Mouse (Mus musculus): ENCODE data around the gene Map4k5. TPM values are rescaled to one million over a fixed set of nuclear protein-coding genes. Genes with fewer than 3 reads are reported as not detected.

The Map4k5 gene
- 10 to 100 TPM; 22.4 to 24.3 TPM for total RNA-seq (2021)

DNA sequence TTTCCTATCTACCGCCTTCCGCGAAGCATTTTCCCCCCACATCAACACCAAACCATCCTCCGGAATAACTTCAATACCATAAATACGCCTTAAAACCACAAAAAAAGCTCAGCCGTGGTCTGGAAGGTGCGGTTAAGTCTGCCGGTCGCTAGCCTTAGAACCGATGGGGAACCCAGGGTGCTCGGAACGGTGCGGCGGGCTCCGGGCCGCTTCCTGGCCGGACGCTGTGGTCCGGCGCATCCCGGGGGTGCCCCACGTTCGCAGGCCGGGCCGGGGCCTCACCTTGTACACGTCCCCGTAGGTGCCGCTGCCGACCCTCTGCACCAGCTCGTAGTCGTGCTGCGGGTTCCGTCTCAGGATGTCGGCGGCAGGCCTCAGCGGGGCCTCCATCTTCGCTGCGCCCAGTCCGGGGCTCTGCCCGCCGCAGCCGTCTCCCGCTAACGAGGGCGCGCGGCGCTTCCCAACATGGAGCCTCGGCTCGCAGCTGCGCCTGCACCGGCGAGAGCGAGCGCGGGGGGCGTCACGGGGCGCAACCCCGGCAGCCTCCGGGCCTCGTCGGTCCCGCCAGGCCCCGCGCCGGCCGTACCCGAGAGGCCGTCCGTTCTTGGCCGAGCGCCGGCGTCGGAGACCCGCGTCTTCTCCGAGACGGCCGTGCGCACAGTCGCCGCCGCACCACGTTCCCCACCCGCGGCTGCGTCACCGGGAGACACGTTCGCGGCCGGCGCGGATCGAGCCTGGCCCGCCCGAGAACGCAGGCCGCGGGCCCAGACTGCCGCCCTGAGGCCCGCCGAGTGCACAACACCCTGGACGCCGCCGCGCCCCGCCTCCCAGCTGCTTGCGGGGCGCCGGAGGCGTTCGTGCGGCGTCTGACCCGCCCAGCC, at the start of gene Map4k5, which contains the start of gene Atl1:
Gene Map4k5, minus strand, starts transcription at position 830 of the 881 bp plus-strand sequence.
Gene Atl1, plus strand, starts transcription at position 244 of the 881 bp plus-strand sequence.
- peak; percentile 87 to 91 for DNase-seq
- intact Hi-C loops (cut with DNase I): loop anchor here (1.0 to 5.0 kb wide), 3 partner anchors 70 to 158 kb away; no protein-coding TSS in a partner anchor

GRCm38 (mm10) chr12:69941655-69942329, 48.8 kb upstream of the Map4k5 start:
- intact Hi-C loops (cut with DNase I): no loop called here
- DNase-seq: no peak

GRCm38 (mm10) chr12:69939291-69939690, 46.3 kb upstream of the Map4k5 start:
- DNase-seq: no peak
- intact Hi-C loops (cut with DNase I): no loop called here

DNA sequence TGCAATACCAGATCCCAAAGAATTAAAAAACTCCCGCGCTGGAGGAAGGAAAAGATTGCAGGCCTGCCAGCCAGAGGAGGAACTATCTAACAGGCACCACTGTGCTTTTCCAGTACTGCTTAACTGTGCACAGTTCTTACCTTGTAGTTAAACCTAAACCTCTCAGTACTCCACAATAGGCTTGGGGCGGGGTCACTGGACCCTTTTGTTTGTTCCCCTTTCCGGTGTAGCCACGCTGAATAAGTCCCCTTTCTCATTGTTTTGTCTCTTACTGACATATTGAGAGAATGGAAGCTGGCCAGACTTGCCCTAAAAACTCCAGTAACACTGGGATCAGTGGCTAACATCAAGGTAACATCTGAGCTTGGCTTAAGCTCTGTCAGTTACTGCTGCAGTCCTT, 44.7 kb upstream of the Map4k5 start:
- no peak for DNase-seq
- intact Hi-C loops (cut with DNase I): no loop called here

GRCm38 (mm10) chr12:69926716-69927115, 33.7 kb upstream of the Map4k5 start:
- intact Hi-C loops (cut with DNase I): no loop called here
- no peak for DNase-seq

DNA sequence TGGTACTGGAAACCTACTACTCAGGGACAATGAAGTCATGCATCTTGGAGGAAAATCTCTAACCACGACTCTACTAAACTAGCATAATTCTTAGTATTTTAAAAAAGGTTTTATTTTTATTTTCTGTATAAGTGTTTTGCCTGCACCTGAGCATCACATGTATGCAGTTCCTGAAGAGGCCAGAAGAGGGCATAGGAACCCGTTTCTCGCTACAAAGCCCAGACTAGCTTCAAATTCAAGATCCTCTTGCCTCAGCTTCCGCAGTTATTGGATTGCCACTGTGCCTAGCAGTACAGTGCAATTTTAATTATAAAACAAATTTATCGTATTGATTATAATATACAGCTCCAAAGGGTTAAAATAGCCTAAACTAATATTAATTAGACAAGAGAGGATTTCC, 31.0 kb upstream of the Map4k5 start:
- peak; percentile 20 to 47 for DNase-seq
- intact Hi-C loops (cut with DNase I): loop anchor here (2.0 kb wide), 1 partner anchor 137 kb away; no protein-coding TSS in a partner anchor

DNA sequence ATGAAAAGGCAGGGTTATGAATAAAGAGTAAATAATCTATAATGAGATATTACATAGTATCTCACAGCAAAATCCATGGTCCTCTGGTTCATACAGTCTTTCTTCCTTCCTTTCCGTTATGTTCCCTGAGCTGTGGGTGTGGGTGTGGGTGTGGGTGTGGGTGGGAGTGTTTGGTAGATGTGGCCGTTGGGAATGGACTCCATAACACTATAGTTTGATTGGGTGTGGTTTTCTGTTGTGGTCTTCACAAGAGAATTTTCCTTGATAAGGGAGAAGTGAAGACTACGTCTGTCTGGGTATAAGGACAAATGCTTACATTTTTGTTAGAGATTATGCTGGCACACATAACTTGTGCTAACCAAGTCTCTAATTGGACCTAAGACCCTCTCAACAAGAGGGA, 30.6 kb upstream of the Map4k5 start:
- intact Hi-C loops (cut with DNase I): loop anchor here (2.0 kb wide), 2 partner anchors 137 to 165 kb away; no protein-coding TSS in a partner anchor
- no peak for DNase-seq

- intact Hi-C loops (cut with DNase I): loop anchor here (2.0 kb wide), 1 partner anchor 164 kb away; no protein-coding TSS in a partner anchor
- no peak for DNase-seq
Measured at GRCm38 (mm10) chr12:69923128-69923527, 30.1 kb upstream of the Map4k5 start.

DNA sequence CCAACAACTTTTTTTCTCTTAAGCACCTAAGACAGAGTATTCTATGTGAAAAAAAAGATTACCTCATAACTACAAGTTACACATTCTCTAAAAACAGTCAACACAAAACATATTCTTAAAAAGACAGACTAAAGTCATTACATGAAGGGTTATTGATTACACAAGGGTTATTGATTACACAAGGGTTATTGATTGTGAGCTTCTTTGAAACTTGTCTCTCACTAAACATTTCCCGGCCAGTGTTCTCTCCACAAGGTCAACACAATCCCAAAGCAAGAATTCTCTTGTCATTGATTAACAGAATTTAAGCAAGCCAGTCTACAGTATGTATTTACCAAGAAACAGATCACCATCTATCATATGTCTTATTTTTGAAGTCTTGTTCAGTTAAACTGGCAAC, 29.1 kb upstream of the Map4k5 start:
- intact Hi-C loops (cut with DNase I): loop anchor here (2.0 kb wide), 1 partner anchor 163 kb away; no protein-coding TSS in a partner anchor
- DNase-seq: no peak

- no peak for DNase-seq
- intact Hi-C loops (cut with DNase I): no loop called here
Measured at GRCm38 (mm10) chr12:69917870-69918269, 24.9 kb upstream of the Map4k5 start.

DNA sequence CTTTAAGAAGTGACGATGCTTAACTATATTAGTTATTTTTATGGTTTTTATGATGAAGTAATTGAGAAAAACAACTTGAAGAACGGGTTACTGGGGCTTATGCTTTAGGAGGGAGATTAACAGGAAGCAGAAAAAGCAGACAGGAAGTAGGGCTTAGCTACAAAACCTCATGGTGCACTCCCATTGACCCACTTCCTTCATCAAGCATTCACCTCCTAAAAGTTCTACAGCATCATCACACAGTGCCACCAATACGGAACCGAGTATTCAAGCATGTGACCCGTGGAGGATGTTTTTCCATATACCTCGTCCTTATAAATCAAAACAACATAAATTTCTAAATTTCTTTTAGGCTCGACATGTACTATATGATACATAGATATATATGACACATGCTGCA, 19.7 kb upstream of the Map4k5 start:
- DNase-seq: no peak
- intact Hi-C loops (cut with DNase I): no loop called here

GRCm38 (mm10) chr12:69911906-69912305, 18.9 kb upstream of the Map4k5 start:
- intact Hi-C loops (cut with DNase I): no loop called here
- DNase-seq: no peak

GRCm38 (mm10) chr12:69908511-69908900, 15.5 kb upstream of the Map4k5 start:
- intact Hi-C loops (cut with DNase I): no loop called here
- DNase-seq: no peak

DNA sequence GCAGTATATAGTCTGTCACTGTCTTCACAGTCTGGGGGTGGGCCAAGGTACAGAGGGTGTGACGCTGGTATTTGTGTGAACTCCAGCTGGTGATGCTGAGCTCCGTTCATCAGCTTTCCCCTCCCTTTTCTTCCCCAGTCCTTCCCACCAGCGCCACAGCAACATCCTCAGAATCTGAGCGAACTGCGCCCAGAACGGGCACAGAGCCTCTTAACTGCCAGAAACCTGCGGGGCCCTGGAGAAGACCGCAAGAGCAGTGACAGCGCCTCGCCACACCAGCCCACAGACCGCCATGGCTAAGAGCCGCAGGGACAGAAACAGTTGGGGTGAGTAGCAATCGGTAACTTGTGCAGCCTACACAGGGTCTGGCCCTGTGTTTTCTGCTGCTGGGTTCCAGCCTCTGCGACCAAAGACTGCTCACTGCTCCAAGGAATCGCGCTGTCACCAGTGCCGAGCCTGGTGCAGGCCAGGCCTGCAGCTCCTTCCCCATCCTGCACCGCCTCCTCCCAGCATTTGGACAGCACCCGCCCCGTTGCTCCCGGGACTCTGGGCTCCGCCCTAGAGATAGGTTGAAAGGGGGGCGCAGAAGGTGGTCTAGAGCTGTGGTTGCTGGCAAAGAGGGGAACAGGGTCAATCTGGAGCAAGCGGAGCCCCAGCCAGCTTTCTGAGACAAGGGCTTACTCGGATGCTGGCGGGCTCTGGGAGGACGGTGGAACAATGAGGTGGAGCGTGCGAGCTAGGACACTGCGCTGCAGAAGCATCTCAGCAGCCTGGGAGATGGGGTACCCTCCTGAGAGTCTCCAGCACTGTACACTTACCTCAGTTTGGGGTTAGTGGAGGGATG, 14.9 kb upstream of the Map4k5 start:
- intact Hi-C loops (cut with DNase I): no loop called here
- no peak for DNase-seq

- intact Hi-C loops (cut with DNase I): no loop called here
- no peak for DNase-seq
Measured at GRCm38 (mm10) chr12:69904991-69905390, 12.0 kb upstream of the Map4k5 start.

DNA sequence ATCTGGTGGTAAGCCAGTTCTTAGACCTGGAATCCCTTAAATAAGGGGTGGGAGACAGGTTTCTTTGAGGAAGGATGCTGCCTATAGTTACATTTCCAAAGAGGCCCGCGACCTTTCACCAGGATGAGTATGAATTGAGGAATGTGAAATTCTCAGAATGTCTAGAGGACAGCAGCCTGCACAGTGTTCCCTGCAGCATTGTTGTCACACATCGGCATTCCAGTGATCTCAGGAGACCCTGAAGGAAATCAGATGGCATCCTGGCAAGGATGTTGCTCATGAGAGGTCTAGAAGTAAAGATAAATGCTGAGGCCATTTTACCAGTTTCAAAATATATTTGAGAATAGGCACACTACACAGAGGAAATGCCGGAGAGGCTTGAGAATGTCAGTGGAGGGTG, 5.1 kb upstream of the Map4k5 start:
- intact Hi-C loops (cut with DNase I): no loop called here
- DNase-seq: no peak

- intact Hi-C loops (cut with DNase I): no loop called here
Measured at GRCm38 (mm10) chr12:69895046-69895445, 2.0 kb upstream of the Map4k5 start.

GRCm38 (mm10) chr12:69893927-69894326, 927 bp upstream of the Map4k5 start:
- intact Hi-C loops (cut with DNase I): loop anchor here (1.0 to 5.0 kb wide), 3 partner anchors 72 to 159 kb away; no protein-coding TSS in a partner anchor
- DNase-seq: no peak

More at GRCm38 (mm10) chr12:69895046-69895445, 2.0 kb upstream of the Map4k5 start:
- no peak for DNase-seq

DNA sequence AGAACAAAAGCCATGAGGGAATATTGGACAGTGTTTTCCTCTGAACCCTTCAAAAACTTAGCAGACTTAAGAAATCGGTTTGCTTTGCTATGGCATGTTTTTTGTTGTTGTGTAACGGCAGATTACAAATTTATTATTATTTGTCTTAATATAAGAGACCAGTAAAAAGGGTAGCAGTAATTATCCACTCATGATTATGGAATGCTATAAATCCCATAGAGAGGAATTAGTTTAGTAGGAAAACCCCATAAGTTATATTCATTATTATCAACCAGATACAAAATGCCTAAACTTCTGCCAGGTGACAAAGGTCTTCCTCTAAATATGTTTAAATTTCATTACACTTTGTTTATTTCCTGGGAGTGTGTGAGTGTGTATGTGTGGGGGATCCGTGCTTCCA, 1.3 kb downstream of the Map4k5 start:
- intact Hi-C loops (cut with DNase I): loop anchor here (2.0 to 5.0 kb wide), 3 partner anchors 39 to 157 kb away; no protein-coding TSS in a partner anchor
- DNase-seq: no peak

DNA sequence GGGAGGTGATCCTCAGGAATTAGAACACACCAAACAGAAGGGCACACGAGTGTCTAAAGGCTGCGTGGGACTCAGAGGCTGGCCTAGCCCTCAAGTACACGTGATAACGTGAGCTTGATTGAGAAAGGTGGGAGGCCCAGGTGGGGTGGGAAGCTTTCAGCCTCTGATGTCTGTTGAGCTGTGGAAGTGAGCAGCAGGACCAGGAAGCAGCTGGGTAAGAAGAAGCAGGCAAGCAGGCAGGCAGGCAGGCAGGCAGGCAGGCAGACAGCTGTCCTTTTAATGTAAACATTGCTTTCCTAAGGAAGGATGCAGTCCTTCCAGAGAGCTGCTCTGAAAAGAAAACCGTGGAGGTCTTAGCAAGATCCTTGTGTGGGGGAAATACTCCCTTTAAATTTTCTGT, 2.5 kb downstream of the Map4k5 start:
- no peak for DNase-seq
- intact Hi-C loops (cut with DNase I): loop anchor here (2.0 to 5.0 kb wide), 2 partner anchors 38 to 68 kb away; no protein-coding TSS in a partner anchor
